Mouse (Mus musculus) spleen, adult 18-20 months (tissue): ENCODE measurements around the gene Hist1h2bk.
A peak's percentile ranks its signal among the peaks of the same experiment; 100 is the strongest.
"Not testable (repeated sequence)": the region's sequence is repeated elsewhere in the genome, so short reads cannot be mapped to it uniquely, and the experiment has no call there.

Source experiments
- DNase-seq, 2 experiments: peaks; one replicate each; pipeline ENCODE4 v3.0.0; 2022; ENCODE audit warnings: mixed read lengths in 2 of 2

The Hist1h2bk gene

GRCm38 (mm10) chr13:22041651-22042567 is 6.2 kb downstream of the Hist1h2bk start:
- no peak for DNase-seq

GRCm38 (mm10) chr13:22042568-22043502 is 7.2 kb downstream of the Hist1h2bk start, which contains the start of the genes Hist1h2ag and Hist1h2bj:
TSS of gene Hist1h2ag (minus strand) at chr13:22042944.
TSS of gene Hist1h2bj (plus strand) at chr13:22043214.
- peak; percentile 63 to 71 for DNase-seq

GRCm38 (mm10) chr13:22043503-22044431 is 8.1 kb downstream of the Hist1h2bk start:
- DNase-seq = no peak

DNA sequence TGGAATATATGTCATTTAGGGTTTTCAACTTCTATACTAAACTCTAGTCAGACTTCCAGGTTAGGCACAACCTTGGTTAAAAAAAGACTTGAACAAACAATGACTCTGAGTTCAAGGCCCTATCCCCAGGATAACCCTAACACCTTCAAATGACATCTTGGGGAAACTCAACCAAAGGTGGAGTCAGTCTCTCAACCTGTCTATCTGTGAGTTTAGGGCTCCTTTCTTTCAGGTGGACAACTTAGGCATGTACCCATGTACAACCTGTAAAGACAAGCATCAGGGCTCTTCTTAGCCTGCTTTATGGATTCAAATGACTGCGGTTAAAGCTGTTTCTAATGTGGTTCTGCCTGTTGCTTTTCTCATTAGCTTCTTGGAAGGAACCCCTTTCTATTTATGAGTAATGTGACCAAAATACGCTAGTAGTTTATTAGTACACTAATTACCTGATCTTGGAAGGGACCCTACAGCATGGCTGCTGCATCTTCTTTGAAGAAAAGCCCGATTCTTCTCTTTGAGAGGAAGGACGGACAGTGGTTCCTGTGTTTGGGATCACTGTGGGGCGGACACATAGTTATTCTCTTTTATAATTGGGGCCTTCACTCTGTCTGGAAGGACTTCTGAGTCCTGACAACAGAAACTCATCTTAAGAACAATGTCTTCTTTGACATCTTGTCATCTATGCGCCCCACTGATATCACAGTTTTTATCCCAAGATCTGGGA is 8.9 kb downstream of the Hist1h2bk start:
- DNase-seq = no peak

DNA sequence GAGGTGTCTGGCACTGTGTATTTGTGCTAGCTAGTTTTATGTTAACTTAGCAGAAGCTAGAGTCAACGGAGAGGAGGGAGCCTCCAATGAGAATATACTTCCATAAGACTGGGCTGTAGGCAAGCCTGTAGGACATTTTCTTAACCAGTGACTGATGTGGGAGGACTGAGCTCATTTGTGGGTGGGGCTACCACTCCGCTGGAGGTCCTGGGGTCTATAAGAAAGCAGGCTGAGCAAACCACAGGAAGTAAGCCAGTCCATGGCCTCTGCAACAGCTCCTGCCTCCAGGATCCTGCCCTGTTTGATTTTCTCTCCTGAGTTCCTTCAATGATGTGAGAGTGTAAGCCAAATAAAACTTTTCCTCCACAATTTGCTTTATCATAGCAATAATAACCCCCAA is 9.6 kb downstream of the Hist1h2bk start:
- no peak for DNase-seq

DNA sequence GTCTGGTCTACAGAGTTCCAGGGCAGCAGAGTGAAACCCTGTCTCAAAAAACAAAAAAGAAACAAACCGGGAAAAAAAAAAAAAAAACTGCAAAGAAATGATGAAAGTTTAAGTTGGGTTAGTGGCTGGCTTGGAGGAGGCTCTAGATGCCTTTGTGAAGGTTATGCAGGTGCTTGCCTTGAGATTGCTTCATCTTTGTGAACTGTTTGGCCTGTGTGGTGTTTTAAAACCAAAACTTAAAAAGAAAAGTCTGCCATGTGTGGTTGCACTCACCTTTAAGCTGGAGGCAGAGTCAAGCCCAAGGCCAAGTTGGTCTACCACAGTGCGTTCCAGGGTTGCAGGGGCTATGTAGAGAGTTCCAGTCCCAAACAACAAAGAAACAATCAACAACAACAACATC is 13.4 kb downstream of the Hist1h2bk start:
- DNase-seq = no peak

DNA sequence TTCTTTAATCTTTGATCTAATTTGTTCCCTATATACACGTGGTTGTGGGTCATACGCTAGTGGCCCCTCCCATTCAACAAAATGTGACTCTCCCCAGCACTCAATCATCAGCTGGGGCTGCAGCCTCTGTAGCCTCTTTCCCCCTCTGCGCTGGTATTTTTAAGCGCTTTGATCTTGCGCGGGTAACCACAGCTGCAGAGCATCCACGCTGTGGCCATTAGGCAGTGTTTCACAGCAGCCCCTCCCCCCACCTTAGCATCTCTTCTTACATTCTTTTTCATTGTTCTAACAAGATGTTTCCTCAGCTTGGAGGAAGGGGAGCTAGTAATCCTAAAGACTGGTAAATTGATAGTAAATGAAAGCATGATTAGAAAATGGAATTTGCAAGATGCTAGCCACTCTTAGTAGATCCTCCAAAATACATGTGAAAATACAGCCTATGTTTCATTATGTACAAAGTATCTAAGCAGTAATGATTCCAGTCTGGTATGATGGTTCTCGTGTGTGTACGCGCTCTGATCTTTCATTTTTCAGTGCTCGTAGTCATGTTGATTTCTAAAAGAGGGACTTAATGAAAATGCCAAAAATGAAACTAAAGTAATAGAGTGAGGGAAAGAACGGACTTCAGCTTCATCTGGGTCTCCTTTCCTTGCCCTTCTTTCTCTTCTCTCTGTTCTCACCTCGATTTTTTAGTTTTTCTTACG is 14.2 kb downstream of the Hist1h2bk start:
- DNase-seq = no peak

- peak; percentile 90 to 94 for DNase-seq
Observed at GRCm38 (mm10) chr13:22050591-22051522, 15.2 kb downstream of the Hist1h2bk start.

- DNase-seq = no peak
Observed at GRCm38 (mm10) chr13:22051523-22051859, 15.8 kb downstream of the Hist1h2bk start.

DNA sequence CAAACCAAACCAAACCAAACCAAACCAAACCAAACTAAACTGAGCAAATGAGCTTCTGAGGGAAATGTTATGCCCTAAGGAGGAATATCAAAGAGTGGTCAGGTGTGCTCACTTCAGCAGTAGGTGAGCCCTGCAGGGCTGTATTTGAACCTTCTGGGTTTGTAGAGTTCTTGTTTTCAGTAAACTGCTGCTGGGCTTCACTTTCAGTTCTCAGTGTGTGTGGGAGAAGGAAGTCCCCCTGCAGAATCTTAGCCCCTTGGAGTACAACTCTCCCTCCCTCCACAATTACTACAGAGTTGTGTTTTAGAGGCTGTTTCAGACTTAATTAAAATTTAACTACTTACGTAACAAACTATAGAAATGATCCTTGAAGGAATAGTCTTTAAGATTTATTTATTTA is 18.1 kb downstream of the Hist1h2bk start:
- DNase-seq = no peak

DNA sequence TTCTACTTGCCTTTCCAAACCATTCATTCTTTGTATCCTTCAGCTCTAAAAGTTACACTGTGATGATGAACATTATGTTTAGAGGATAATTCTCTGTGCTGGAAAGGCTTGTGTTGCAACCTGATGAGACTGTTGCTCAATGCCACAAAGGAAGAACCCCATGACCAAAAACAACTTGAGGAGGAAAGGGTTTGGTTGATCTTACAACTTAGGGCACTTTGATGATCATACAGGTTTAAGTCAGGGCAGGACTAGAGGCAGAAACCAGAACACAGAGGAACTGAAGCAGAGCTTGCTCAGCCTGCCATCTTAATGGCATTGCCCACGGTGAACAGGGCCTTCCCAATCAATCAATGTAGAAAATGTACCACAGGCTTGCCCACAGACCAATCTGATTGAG is 25.8 kb downstream of the Hist1h2bk start:
- DNase-seq = no peak

- no peak for DNase-seq
Observed at GRCm38 (mm10) chr13:22063468-22063867, 27.8 kb downstream of the Hist1h2bk start.

DNA sequence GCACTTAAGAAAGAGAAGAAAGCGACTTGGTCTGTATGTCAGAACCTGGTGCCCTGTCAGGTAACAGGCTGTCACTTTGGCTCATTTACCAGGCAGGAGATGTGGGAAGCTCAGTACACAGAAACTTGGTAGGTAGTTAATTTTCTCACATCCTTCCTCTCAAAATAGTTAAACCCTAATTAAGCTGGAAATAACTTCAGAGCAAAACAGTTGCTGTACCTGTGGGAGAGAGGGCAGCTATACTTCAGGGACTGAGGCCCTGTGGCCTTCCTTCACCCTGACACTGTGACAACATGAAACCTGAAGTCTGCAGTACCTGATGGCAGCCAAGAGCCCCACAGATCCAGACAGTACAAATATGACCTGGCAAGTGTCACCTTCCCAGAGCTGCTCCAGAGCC is 48.5 kb downstream of the Hist1h2bk start, which contains the start of gene Vmn1r188:
TSS of gene Vmn1r188 (plus strand) at position 301 of the 400 bp plus-strand sequence.
- DNase-seq = not testable (repeated sequence)
